Mouse (Mus musculus): Measurements from ENCODE around the gene Fbxl5. TPM values are rescaled to one million over a fixed set of nuclear protein-coding genes. Genes with fewer than 3 reads are reported as not detected.

Gene Fbxl5
- polyA plus RNA-seq, 2 experiments from 2014 or later, result 53.9 to 59.6 TPM

- peak; percentile 61 for ATAC-seq
These were observed 39.9 kb downstream of the Fbxl5 start for GRCm38 (mm10) chr5:43781423-43781976.

- ATAC-seq, result no peak
These were observed 42.9 kb downstream of the Fbxl5 start for GRCm38 (mm10) chr5:43778583-43778982.

- no peak for ATAC-seq
These were observed 44.4 kb downstream of the Fbxl5 start for GRCm38 (mm10) chr5:43776993-43777392.

GRCm38 (mm10) chr5:43776407-43776806 is 45.0 kb downstream of the Fbxl5 start:
- no peak for ATAC-seq

- peak; percentile 95 for ATAC-seq
These were observed 49.9 kb downstream of the Fbxl5 start for GRCm38 (mm10) chr5:43771555-43771954.

- ATAC-seq, result no peak
These were observed 50.7 kb downstream of the Fbxl5 start for GRCm38 (mm10) chr5:43770618-43771354.

- ATAC-seq, result no peak
These were observed 72.3 kb downstream of the Fbxl5 start for GRCm38 (mm10) chr5:43749092-43749491.

GRCm38 (mm10) chr5:43748039-43748438 is 73.4 kb downstream of the Fbxl5 start:
- no peak for ATAC-seq

GRCm38 (mm10) chr5:43745156-43745555 is 76.3 kb downstream of the Fbxl5 start:
- ATAC-seq, result no peak

GRCm38 (mm10) chr5:43744187-43744586 is 77.3 kb downstream of the Fbxl5 start:
- no peak for ATAC-seq

- ATAC-seq, result no peak
These were observed 89.1 kb downstream of the Fbxl5 start for GRCm38 (mm10) chr5:43732381-43732780.

- peak; percentile 86 for ATAC-seq
These were observed 92.9 kb downstream of the Fbxl5 start for GRCm38 (mm10) chr5:43728375-43729165.

GRCm38 (mm10) chr5:43723830-43724229 is 97.6 kb downstream of the Fbxl5 start:
- no peak for ATAC-seq

- peak; percentile 61 for ATAC-seq
These were observed 99.0 kb downstream of the Fbxl5 start for GRCm38 (mm10) chr5:43722452-43722783.

GRCm38 (mm10) chr5:43721538-43722451 is 99.6 kb downstream of the Fbxl5 start:
- peak; percentile 74 for ATAC-seq

- ATAC-seq, result no peak
These were observed 122.2 kb downstream of the Fbxl5 start for GRCm38 (mm10) chr5:43699240-43699639.

- no peak for ATAC-seq
These were observed 124.3 kb downstream of the Fbxl5 start for GRCm38 (mm10) chr5:43697133-43697532.

Other genes starting within 250 kb of the Fbxl5 start
- 1 to 10 TPM; 1.4 to 1.7 TPM for gene Cc2d2a, start 159.3 kb downstream of the Fbxl5 start, polyA plus RNA-seq (2017; shearing (Covaris generic))
- not detected for gene Bst1, start 2.8 kb downstream of the Fbxl5 start, polyA plus RNA-seq (2017; shearing (Covaris generic))
- gene Cd38, start 46.9 kb upstream of the Fbxl5 start, polyA plus RNA-seq (2017; shearing (Covaris generic)), result 10 to 100 TPM; 38.2 to 46.2 TPM
- not detected for gene Gm7879, start 91.5 kb upstream of the Fbxl5 start, polyA plus RNA-seq (2017; shearing (Covaris generic))
- not detected for gene Fgfbp1, start 160.1 kb upstream of the Fbxl5 start, polyA plus RNA-seq (2017; shearing (Covaris generic))

Data from CD4-positive, CD25-positive, alpha-beta regulatory T cell, adult 4 months (primary cell).